Mouse (Mus musculus) left cerebral cortex, postnatal 14 days (tissue): ENCODE results near the gene Mrgprd. TPM values are rescaled to one million over a fixed set of nuclear protein-coding genes. Genes with fewer than 3 reads are reported as not detected.
A peak's percentile ranks its signal among the peaks of the same experiment; 100 is the strongest.

Source experiments
- DNase-seq, 2 experiments: peaks; one replicate each; pipeline ENCODE4 v3.0.0; 2021 to 2022; ENCODE audit warnings: low spot score in 2 of 2, mixed read lengths in 1 of 2
- intact Hi-C: fragments of 180-260 bp; cut with DNase I; formaldehyde crosslinking; loops from one replicate; pipeline ENCODE4 v1.15.1; 2025
- long read RNA-seq, 2 experiments: library from polyadenylated mRNA; stranded (forward); transcript quantifications; one replicate each; pipeline ENCODE4 v2.0.0; 2021
- total RNA-seq, 2 experiments: library from RNA; stranded (reverse); gene quantifications; 2 replicates each; pipeline ENCODE4 v1.2.3; 2021

The Mrgprd gene
- not detected for total RNA-seq
- long read RNA-seq, experiment 1, result 0 reads
- long read RNA-seq, experiment 2, result 0 reads

DNA sequence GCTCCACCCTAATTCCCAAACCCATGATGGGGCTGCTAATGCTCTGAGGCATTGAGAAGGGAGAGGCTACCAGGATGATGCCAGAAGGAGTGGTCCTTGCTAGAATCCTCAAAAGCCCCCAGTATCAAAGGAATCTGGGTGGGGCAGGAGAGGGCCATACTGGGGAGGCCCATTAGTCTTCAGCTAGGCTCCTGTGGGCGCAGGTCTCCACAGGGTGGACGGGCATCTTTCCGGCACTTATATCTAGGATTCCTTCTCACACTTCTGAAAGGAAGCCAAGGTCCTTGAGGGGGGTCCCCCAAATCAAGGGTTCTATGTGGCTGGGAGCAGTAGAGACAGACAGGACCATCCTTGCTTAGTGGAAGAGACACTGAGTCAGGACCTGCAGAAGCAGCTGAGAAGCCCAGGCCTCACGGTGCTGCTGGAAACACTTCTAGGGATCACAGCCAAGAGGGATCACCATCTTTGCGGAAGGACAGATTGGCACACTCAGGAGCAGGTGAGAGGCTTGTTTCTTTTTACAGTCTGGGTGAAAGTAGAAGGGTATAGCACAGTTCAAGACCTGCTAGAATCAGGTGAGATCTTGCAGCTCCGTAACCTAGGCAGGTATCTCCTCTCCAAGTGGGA lies at the start of gene Mrgprd:
TSS of gene Mrgprd (plus strand) at position 51 of the 627 bp plus-strand sequence.
- intact Hi-C loops, result no loop called here
- DNase-seq, result no peak

- intact Hi-C loops, result no loop called here
- DNase-seq, result no peak
Measured at GRCm38 (mm10) chr7:145266011-145266410, 48.6 kb upstream of the Mrgprd start.

- intact Hi-C loops, result no loop called here
Measured at GRCm38 (mm10) chr7:145268890-145269289, 45.7 kb upstream of the Mrgprd start.

GRCm38 (mm10) chr7:145270955-145271354 lies 43.7 kb upstream of the Mrgprd start:
- intact Hi-C loops, result no loop called here

More at GRCm38 (mm10) chr7:145268890-145269289, 45.7 kb upstream of the Mrgprd start:
- DNase-seq, result no peak

DNA sequence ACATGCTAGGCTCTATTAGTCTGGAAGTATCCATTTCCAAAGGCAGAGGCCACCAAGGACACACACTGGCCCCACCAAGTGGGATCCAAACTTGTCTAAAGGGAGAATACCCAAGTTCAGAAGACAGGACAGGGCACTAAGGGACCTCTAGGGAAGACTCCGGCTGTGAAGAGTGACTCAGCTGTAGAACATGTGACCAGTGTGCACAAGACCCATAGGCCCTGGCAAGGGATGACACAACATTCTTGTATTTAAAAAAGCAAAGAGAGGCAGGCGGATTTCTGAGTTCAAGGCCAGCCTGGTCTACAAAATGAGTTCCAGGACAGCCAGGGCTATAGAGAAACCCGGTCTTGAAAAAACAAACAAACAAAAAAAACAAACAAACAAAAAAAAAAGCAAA lies 39.1 kb upstream of the Mrgprd start:
- intact Hi-C loops, result no loop called here
- DNase-seq, result no peak

More at GRCm38 (mm10) chr7:145270955-145271354, 43.7 kb upstream of the Mrgprd start:
- no peak for DNase-seq

- intact Hi-C loops, result no loop called here
- DNase-seq, result no peak
Measured at GRCm38 (mm10) chr7:145281396-145281795, 33.2 kb upstream of the Mrgprd start.

DNA sequence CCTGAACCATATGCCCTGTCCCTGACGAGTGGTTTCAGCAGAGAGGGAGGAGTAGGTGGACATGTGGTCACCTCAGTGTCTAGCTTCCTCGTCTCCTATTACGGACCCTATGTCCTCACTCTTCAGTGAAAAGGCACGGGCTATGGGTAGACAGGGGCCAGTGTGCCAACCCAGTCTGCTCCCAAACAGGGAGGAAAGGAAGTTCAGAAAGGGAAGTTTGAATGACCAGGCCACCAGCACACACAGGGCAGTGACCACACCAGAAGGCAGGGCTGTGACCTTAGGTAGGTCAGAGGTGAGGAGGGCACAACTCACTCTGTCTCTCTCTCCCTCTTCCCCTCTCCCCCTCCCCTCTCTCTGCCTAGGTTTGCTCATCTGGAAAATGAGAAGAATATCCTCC lies 31.6 kb upstream of the Mrgprd start:
- DNase-seq, result no peak
- intact Hi-C loops, result no loop called here

DNA sequence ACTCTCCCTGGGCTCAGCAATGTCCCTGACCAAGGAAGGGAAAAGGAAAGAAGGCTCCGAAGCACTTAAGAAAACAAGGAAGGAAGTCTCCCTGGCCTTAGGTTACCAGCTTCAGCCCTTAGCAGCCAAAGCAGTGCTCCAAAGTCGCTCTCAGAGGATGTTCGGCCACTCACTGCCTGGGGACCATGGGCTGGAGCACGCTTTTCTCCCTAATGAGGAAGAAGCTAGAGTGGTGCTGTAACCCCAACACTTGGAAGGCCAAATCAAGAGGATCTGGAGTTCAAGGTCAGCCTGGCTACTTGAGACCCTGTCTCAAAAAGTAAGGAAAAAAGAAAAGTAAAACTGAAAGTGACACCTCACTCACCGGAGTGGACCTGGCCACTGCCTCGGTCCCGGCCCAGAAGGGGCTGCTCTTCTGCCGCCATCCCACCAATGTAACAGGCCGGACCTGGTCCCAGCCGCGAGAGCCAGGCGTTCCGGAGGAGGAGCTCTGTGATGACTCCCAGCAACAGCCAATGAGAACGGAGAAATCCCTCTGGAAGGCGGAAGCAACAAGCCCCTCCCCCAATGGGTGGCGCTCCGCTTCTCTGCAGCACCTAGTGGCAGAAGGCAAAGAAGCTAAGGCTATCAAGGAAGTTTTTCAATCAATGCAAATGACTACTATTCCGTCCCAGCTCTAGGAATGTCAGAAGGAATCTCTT lies 31.0 kb upstream of the Mrgprd start, which contains the start of gene Tpcn2:
TSS of gene Tpcn2 (minus strand) at position 525 of the 701 bp plus-strand sequence.
- intact Hi-C loops, result no loop called here
- DNase-seq, result peak; percentile 89 to 92

DNA sequence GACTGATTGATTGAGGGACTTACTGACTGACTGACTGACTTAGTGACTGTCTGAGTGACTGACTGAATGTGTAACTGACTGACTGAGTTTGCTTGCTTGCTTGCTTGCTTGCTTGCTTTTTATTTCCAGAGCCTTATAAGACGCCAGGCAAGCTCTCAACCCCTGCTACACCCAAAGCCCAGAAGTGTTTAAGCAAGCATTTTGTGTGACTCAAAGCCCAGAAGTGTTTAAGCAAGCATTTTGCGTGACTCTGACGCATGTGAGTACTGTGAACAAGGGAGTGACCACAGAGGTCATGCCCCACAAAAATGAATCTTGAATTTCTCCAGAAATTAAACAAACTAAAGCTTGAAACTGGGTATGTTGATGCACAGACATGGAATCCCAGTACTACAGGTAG lies 30.3 kb upstream of the Mrgprd start:
- no peak for DNase-seq
- intact Hi-C loops, result no loop called here

DNA sequence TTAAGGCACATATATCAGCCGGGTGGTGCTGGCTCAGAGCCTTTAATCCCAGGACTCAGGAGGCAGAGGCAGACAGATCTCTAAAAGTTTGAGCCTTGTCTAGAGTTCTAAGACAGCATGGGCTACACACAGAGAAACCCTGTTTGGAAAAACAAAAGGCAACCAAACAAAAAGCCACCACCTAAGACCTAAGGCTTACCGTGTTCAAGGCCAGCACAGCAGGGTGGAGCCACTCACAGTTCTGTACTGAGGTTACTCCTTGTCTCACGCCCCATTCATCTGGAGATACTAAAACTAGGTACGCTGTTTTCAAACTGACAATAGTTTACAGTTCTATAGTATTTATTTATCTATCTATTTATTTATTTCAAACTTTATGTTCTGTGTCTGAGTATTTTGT lies 29.2 kb upstream of the Mrgprd start:
- no peak for DNase-seq
- intact Hi-C loops, result no loop called here

GRCm38 (mm10) chr7:145287410-145287809 lies 27.2 kb upstream of the Mrgprd start:
- intact Hi-C loops, result no loop called here
- DNase-seq, result no peak

DNA sequence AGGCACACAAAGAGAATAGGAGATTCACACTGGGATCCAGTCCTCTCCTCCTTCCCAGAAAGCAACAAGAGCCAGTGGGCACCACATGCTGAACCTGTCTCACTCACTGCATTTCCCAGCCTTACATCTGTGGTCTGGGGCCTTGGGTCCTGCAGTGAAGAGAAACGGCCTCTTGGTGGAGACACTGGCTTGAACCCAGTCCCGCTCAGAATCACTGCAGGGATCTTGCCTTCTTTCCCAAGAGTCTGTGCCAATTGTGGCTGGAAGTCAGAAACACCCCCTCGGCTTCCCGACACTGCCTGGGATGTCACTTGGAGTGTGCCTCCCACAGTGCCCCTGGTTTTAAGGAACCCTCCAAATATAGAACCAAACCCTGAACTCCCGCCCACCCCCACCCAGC lies 25.3 kb upstream of the Mrgprd start:
- intact Hi-C loops, result no loop called here
- peak in 1 of 2 experiments; percentile 36 for DNase-seq

DNA sequence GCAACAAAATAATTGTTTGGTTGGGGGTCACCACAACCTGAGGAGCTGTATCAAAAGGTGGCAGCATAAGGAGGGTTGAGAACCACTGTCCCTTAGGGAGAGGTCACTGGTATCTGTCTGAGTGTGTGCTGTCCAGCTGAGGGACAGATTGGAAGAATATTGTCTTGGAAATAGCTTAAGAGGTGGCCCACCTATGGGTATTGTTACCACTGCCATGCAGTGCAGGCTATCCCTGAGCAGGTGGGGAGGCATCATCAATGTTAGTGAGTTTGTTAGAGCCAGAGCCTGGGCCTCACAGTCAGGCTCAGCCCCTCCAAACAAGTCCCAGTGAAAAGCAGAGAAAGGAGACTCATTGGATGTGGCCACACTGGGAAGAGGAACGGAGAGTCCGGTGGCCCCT lies 22.8 kb upstream of the Mrgprd start:
- intact Hi-C loops, result no loop called here
- DNase-seq, result no peak

DNA sequence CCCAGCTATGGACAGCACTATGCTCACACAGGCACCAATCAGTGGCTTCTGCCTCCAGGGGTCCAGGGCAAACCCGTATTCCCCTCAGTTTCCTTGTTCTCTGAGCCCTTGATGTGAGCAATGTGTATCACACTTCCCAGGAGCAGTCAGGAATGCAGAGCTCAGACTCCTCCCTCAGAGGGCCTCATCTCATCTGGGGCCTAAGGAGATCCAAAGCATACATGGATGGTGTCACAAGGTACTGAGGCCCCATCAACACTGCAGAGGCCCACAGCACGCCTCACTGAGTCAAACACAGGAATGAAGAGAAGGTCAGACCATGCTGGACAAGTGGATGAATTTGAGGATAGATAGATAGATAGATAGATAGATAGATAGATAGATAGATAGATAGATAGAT lies 21.9 kb upstream of the Mrgprd start:
- no peak for DNase-seq
- intact Hi-C loops, result no loop called here

DNA sequence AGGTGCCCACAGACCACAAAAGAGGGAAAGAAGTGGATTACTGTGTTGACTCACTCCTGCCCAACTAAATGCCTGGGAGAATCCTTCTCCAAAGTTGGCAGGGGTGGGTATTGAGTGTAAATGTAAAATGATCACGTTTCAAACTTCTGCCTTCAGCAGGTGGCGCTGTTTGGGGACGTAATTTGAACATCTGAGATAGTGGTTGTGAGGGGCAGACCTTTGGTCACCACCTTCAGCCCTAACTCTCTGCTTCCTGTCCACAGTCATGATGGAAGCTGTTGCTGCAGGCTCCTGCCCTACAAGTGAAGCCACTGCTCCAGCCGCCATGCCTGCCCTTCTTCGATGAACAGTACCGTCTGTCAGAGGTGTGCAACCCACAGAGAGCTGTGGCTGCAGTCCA lies 20.8 kb upstream of the Mrgprd start:
- DNase-seq, result no peak
- intact Hi-C loops, result no loop called here

DNA sequence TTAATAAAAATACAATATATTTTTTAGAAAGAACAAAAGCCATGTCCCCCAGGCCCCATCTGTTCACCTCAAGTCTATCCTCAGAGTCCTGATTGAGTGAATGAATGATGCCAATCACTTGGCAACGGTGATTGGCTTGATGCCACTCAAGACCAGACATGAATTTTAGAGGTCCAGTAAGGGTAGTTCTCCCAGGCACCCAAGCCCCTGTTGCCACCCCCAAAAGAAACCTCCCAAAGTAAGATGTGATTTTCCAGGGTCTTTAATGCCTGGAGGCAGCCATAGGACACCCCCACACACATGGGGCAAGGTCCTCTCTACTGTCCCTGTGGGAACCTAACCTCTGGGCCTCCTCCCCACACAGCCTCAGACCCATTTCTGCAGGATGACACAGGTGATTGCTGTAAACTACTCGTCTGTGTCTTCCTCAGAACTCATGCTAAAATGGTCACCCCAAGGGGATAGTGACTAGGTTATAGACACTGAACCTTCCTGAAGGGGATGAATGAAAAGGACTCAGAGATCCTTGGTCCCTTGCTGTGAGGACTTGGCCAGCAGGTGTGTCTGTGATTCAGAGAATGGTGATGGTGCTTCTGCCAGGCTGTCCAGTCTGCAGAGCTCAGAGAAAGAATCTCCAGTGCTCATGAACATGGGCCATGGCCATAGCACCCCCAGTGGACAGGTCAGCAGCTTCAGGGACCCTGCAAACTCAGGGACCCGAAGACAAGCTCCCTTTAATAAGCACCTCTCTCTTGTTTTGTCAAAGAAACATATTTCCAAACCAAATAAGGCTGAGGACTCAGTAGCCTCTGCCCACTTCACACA lies 15.8 kb upstream of the Mrgprd start:
- intact Hi-C loops, result no loop called here
- DNase-seq, result no peak

- intact Hi-C loops, result no loop called here
- no peak for DNase-seq
Measured at GRCm38 (mm10) chr7:145299562-145300320, 14.9 kb upstream of the Mrgprd start.

GRCm38 (mm10) chr7:145300321-145301007 lies 14.2 kb upstream of the Mrgprd start, which contains the start of gene Mrgprf:
Gene Mrgprf (plus strand): TSS chr7:145300828.
- intact Hi-C loops, result no loop called here
- DNase-seq, result no peak

DNA sequence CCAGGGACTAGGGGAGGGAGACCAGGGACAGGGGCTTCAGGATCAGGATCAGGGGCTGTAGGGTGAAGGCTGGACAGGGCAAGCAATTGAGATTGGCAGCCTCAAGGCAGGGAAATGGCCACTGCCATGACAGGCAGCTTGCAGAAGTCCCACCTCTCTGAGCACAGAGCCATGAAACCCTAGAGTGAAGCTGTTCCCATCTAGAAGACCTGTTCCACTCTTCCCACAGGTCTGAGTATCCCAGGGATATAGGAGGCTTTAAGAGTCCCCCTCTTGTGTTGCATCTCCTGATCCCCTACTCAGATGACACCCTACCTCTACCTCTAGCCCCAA lies 13.7 kb upstream of the Mrgprd start:
- DNase-seq, result no peak
- intact Hi-C loops, result no loop called here
